Comparison of ENCODE assay signal across 29 mouse cellular contexts in genomic region chr16:46520885-46521417, GRCm38 (mm10). TPM values are rescaled to one million over a fixed set of nuclear protein-coding genes. Genes with fewer than 3 reads are reported as not detected.
DNase-seq lines count a peak whose midpoint lies in the region; ATAC-seq lines count a peak whose summit lies in the region.
"Had no signal": no experiment of that assay in that cellular context is flagged by ENCODE, and none has a peak within 500 bp of the region (broad histone marks: within the 10 kb centered on the region; RNA-seq: fewer than 3 reads in every experiment).

No protein-coding gene starts in this region.

- no peak overlapping the region for H3K27ac ChIP-seq in embryonic facial prominence, embryonic 11.5 days (replicated peaks; ENCODE audit: low read depth, low read length)
- H3K27ac ChIP-seq in embryonic facial prominence, embryonic 10.5 days (replicated peaks): no peak overlapping the region
- no peak overlapping the region for H3K27ac ChIP-seq in kidney, embryonic 15.5 days
- no peak overlapping the region for H3K27ac ChIP-seq in kidney, embryonic 14.5 days (ENCODE audit: low read depth, low read length)
- peak overlapping the region; percentile 54; the same call in 1 of the 2 replicates for H3K27ac ChIP-seq in intestine, embryonic 16.5 days (ENCODE audit: low read length)
- H3K27ac ChIP-seq in forebrain, embryonic 16.5 days (ENCODE audit: low read length): no peak overlapping the region
- H3K27ac ChIP-seq: embryonic facial prominence, embryonic 12.5 days; forebrain, embryonic 12.5 days; forebrain, embryonic 15.5 days; heart, adult 2 months; heart, embryonic 10.5 days; heart, embryonic 13.5 days; hindbrain, embryonic 12.5 days; hindbrain, embryonic 15.5 days had no signal

- no peaks in the 10 kb centered on the region for H3K27me3 ChIP-seq in embryonic facial prominence, embryonic 11.5 days (ENCODE audit: control insufficient read depth, insufficient read depth, low read length)
- no peaks in the 10 kb centered on the region for H3K27me3 ChIP-seq in embryonic facial prominence, embryonic 10.5 days (replicated peaks; ENCODE audit: low read depth, poor library complexity, severe bottlenecking)
- H3K27me3 ChIP-seq in kidney, embryonic 15.5 days: no peaks in the 10 kb centered on the region
- no peaks in the 10 kb centered on the region for H3K27me3 ChIP-seq in kidney, embryonic 14.5 days (ENCODE audit: control insufficient read depth, insufficient read depth, low read length)
- H3K27me3 ChIP-seq in intestine, embryonic 16.5 days (replicated peaks; ENCODE audit: control insufficient read depth, insufficient read depth, low read length): no peaks in the 10 kb centered on the region
- H3K27me3 ChIP-seq in forebrain, embryonic 16.5 days (replicated peaks; ENCODE audit: control insufficient read depth, insufficient read depth, low read length): no peaks in the 10 kb centered on the region
- H3K27me3 ChIP-seq: embryonic facial prominence, embryonic 12.5 days; forebrain, embryonic 12.5 days; forebrain, embryonic 15.5 days; heart, embryonic 13.5 days; hindbrain, embryonic 12.5 days; hindbrain, embryonic 15.5 days had no signal

- no peaks in the 10 kb centered on the region for H3K9me3 ChIP-seq in embryonic facial prominence, embryonic 11.5 days (replicated peaks; ENCODE audit: control insufficient read depth, low read length)
- H3K9me3 ChIP-seq in embryonic facial prominence, embryonic 10.5 days: no peaks in the 10 kb centered on the region
- no peaks in the 10 kb centered on the region for H3K9me3 ChIP-seq in kidney, embryonic 15.5 days (replicated peaks)
- H3K9me3 ChIP-seq in kidney, embryonic 14.5 days (ENCODE audit: control insufficient read depth, low read length): no peaks in the 10 kb centered on the region
- no peaks in the 10 kb centered on the region for H3K9me3 ChIP-seq in intestine, embryonic 16.5 days (ENCODE audit: control insufficient read depth, low read length)
- no peaks in the 10 kb centered on the region for H3K9me3 ChIP-seq in forebrain, embryonic 16.5 days (ENCODE audit: control insufficient read depth, low read length)
- H3K9me3 ChIP-seq: embryonic facial prominence, embryonic 12.5 days; forebrain, embryonic 12.5 days; forebrain, embryonic 15.5 days; heart, embryonic 10.5 days; heart, embryonic 13.5 days; hindbrain, embryonic 12.5 days; hindbrain, embryonic 15.5 days had no signal

- H3K4me1 ChIP-seq in embryonic facial prominence, embryonic 11.5 days (ENCODE audit: control insufficient read depth, insufficient read depth, low read length): no peaks in the 10 kb centered on the region
- no peaks in the 10 kb centered on the region for H3K4me1 ChIP-seq in embryonic facial prominence, embryonic 10.5 days
- no peaks in the 10 kb centered on the region for H3K4me1 ChIP-seq in kidney, embryonic 15.5 days
- no peaks in the 10 kb centered on the region for H3K4me1 ChIP-seq in kidney, embryonic 14.5 days (ENCODE audit: control insufficient read depth, insufficient read depth, low read length)
- no peaks in the 10 kb centered on the region for H3K4me1 ChIP-seq in intestine, embryonic 16.5 days (ENCODE audit: control insufficient read depth, insufficient read depth, low read length)
- no peaks in the 10 kb centered on the region for H3K4me1 ChIP-seq in forebrain, embryonic 16.5 days (replicated peaks; ENCODE audit: control insufficient read depth, insufficient read depth, low read length)
- H3K4me1 ChIP-seq: embryonic facial prominence, embryonic 12.5 days; forebrain, embryonic 12.5 days; forebrain, embryonic 15.5 days; heart, embryonic 10.5 days; heart, embryonic 13.5 days; hindbrain, embryonic 12.5 days; hindbrain, embryonic 15.5 days had no signal

- no peaks in the 10 kb centered on the region for H3K36me3 ChIP-seq in embryonic facial prominence, embryonic 11.5 days (replicated peaks; ENCODE audit: control insufficient read depth, insufficient read depth, low read depth, low read length)
- no peaks in the 10 kb centered on the region for H3K36me3 ChIP-seq in embryonic facial prominence, embryonic 10.5 days (replicated peaks)
- H3K36me3 ChIP-seq in kidney, embryonic 15.5 days: no peaks in the 10 kb centered on the region
- no peaks in the 10 kb centered on the region for H3K36me3 ChIP-seq in kidney, embryonic 14.5 days (ENCODE audit: control insufficient read depth, insufficient read depth, low read length)
- no peaks in the 10 kb centered on the region for H3K36me3 ChIP-seq in intestine, embryonic 16.5 days (ENCODE audit: control insufficient read depth, insufficient read depth, low read length)
- H3K36me3 ChIP-seq in forebrain, embryonic 16.5 days (ENCODE audit: control insufficient read depth, insufficient read depth): no peaks in the 10 kb centered on the region
- H3K36me3 ChIP-seq: embryonic facial prominence, embryonic 12.5 days; forebrain, embryonic 12.5 days; forebrain, embryonic 15.5 days; heart, embryonic 10.5 days; heart, embryonic 13.5 days; hindbrain, embryonic 12.5 days; hindbrain, embryonic 15.5 days had no signal

- no peak for ATAC-seq in embryonic facial prominence, embryonic 11.5 days (replicated peaks; ENCODE audit: insufficient number of reproducible peaks, low FRiP score, low TSS enrichment, low read depth)
- no peak for ATAC-seq in kidney, embryonic 15.5 days (replicated peaks; ENCODE audit: low FRiP score)
- no peak for ATAC-seq in kidney, embryonic 14.5 days (ENCODE audit: low FRiP score, low TSS enrichment)
- ATAC-seq in intestine, embryonic 16.5 days: peak; percentile 69
- no peak for ATAC-seq in forebrain, embryonic 16.5 days
- ATAC-seq: activated CD4-positive, CD25-positive, alpha-beta regulatory T cell, adult 4 months; forebrain, embryonic 15.5 days had no signal

- no peak overlapping the region for H3K9ac ChIP-seq in embryonic facial prominence, embryonic 11.5 days (replicated peaks; ENCODE audit: low read length)
- H3K9ac ChIP-seq in kidney, embryonic 15.5 days: no peak overlapping the region
- no peak overlapping the region for H3K9ac ChIP-seq in kidney, embryonic 14.5 days (ENCODE audit: low read depth, low read length)
- no peak overlapping the region for H3K9ac ChIP-seq in intestine, embryonic 16.5 days (ENCODE audit: low read depth, low read length)
- no peak overlapping the region for H3K9ac ChIP-seq in forebrain, embryonic 16.5 days (replicated peaks; ENCODE audit: low read depth, low read length)
- H3K9ac ChIP-seq: embryonic facial prominence, embryonic 12.5 days; forebrain, embryonic 12.5 days; forebrain, embryonic 15.5 days; heart, embryonic 13.5 days; hindbrain, embryonic 12.5 days; hindbrain, embryonic 15.5 days had no signal

- WGBS in embryonic facial prominence, embryonic 11.5 days: 54% methylated on average over 5 of the region's 5 CpGs
- 49% methylated on average over 5 of the region's 5 CpGs for WGBS in embryonic facial prominence, embryonic 10.5 days
- WGBS in kidney, embryonic 15.5 days: 69% methylated on average over 5 of the region's 5 CpGs
- 70% methylated on average over 5 of the region's 5 CpGs for WGBS in kidney, embryonic 14.5 days
- WGBS in intestine, embryonic 16.5 days: 45% methylated on average over 5 of the region's 5 CpGs
- WGBS in forebrain, embryonic 16.5 days: 85% methylated on average over 5 of the region's 5 CpGs

- no peak overlapping the region for H3K4me2 ChIP-seq in embryonic facial prominence, embryonic 11.5 days (ENCODE audit: low read depth, low read length)
- no peak overlapping the region for H3K4me2 ChIP-seq in kidney, embryonic 15.5 days
- no peak overlapping the region for H3K4me2 ChIP-seq in kidney, embryonic 14.5 days (replicated peaks; ENCODE audit: low read depth, low read length)
- H3K4me2 ChIP-seq in intestine, embryonic 16.5 days (ENCODE audit: low read depth, low read length): no peak overlapping the region
- no peak overlapping the region for H3K4me2 ChIP-seq in forebrain, embryonic 16.5 days (ENCODE audit: low read length)
- H3K4me2 ChIP-seq: embryonic facial prominence, embryonic 12.5 days; forebrain, embryonic 12.5 days; forebrain, embryonic 15.5 days; heart, embryonic 13.5 days; hindbrain, embryonic 12.5 days; hindbrain, embryonic 15.5 days had no signal

- peak; percentile 28 for DNase-seq in embryonic facial prominence, embryonic 11.5 days (ENCODE audit: low spot score)
- DNase-seq in embryonic facial prominence, embryonic 10.5 days (ENCODE audit: low spot score): no peak
- DNase-seq in kidney, adult 9 months: peak; percentile 18
- peak; percentile 21 to 25 for DNase-seq in kidney, postnatal 36 days
- DNase-seq: adrenal gland, adult 8-10 months; adrenal gland, postnatal 25 days; cerebellum, adult 11-12 months; cerebellum, adult 8-10 months; cerebellum, postnatal 10 days; cerebellum, postnatal 36 days; embryo, embryonic 11 days; gastrocnemius, postnatal 10 days; gastrocnemius, postnatal 36 days; heart, adult 2 months; heart, postnatal 14 days; heart, postnatal 4 days had no signal

- no peak overlapping the region for H3K4me3 ChIP-seq in embryonic facial prominence, embryonic 11.5 days (ENCODE audit: low read depth, low read length)
- H3K4me3 ChIP-seq in embryonic facial prominence, embryonic 10.5 days: no peak overlapping the region
- H3K4me3 ChIP-seq in kidney, embryonic 15.5 days (replicated peaks): no peak overlapping the region
- no peak overlapping the region for H3K4me3 ChIP-seq in kidney, embryonic 14.5 days (ENCODE audit: low read length)
- no peak overlapping the region for H3K4me3 ChIP-seq in intestine, embryonic 16.5 days (ENCODE audit: low read length)
- H3K4me3 ChIP-seq in forebrain, embryonic 16.5 days (replicated peaks; ENCODE audit: low read length): no peak overlapping the region
- H3K4me3 ChIP-seq: embryonic facial prominence, embryonic 12.5 days; erythroblast, embryonic 14.5 days; forebrain, embryonic 12.5 days; forebrain, embryonic 15.5 days; heart, adult 2 months; heart, embryonic 10.5 days; heart, embryonic 13.5 days; hindbrain, embryonic 12.5 days; hindbrain, embryonic 15.5 days had no signal

RNA-seq across cellular contexts. Expression of gene Nectin3, which starts 22.6 kb away (rescaled TPM):
- polyA plus RNA-seq in embryonic facial prominence, embryonic 11.5 days (2014; fragmentation: Nextera tagmentation; extraction: Ambion mirVana): 40.9 and 44.0 TPM in 2 replicates
- polyA plus RNA-seq in embryonic facial prominence, embryonic 10.5 days (2016; fragmentation: Nextera tagmentation; extraction: Ambion mirVana): 37.0 and 42.8 TPM in 2 replicates
- 38.6 and 43.0 TPM in 2 replicates for polyA plus RNA-seq in kidney, embryonic 15.5 days (2015; fragmentation: Nextera tagmentation; extraction: Ambion mirVana)
- polyA plus RNA-seq in kidney, embryonic 14.5 days (2014; fragmentation: Nextera tagmentation; extraction: Ambion mirVana): 43.5 and 50.9 TPM in 2 replicates
- 12.8 and 14.2 TPM in 2 replicates for polyA plus RNA-seq in intestine, embryonic 16.5 days (2015; fragmentation: Nextera tagmentation; extraction: Ambion mirVana)
- polyA plus RNA-seq in forebrain, embryonic 16.5 days (2015; fragmentation: Nextera tagmentation; extraction: Ambion mirVana): 20.9 and 21.7 TPM in 2 replicates
- polyA plus RNA-seq: erythroblast, embryonic 14.5 days had no signal
